ENCODE assay signal across 17 mouse cellular contexts in the genomic region with DNA sequence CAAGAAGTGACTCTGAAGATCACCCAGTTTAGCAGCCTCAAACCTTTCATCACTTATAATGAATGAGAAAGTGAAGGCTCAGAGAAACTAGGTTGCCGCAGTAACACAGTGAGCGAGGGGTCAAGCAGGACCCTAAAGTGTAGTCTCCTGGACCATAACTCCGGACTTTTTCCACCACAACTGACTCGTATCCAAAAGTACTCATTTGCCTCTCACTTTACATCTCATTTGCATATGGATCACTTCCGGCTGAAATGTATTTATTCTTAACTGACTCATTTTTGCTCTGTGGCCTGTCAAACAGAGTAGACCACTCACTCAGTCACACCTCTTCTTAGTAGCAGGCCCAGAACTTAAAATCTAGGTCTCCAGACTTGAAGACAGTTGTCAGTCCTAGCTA.
A peak's percentile ranks its signal among the peaks of the same experiment; 100 is the strongest.
DNase-seq lines count a peak whose midpoint lies in the region; ATAC-seq and TF ChIP-seq lines count a peak whose summit lies in the region.
"Had no signal": no experiment of that assay in that cellular context is flagged by ENCODE, and none has a peak within 500 bp of the region (broad histone marks: within the 10 kb centered on the region; RNA-seq: fewer than 3 reads in every experiment).

No protein-coding gene starts in this region.

- H3K9ac ChIP-seq in heart, embryonic 12.5 days = no peak overlapping the region
- no peak overlapping the region for H3K9ac ChIP-seq in midbrain, embryonic 11.5 days (ENCODE audit: low read length)
- no peak overlapping the region for H3K9ac ChIP-seq in midbrain, embryonic 16.5 days (ENCODE audit: low read depth, low read length)
- H3K9ac ChIP-seq in stomach, postnatal 0 days (ENCODE audit: low read length) = no peak overlapping the region
- H3K9ac ChIP-seq in liver, embryonic 11.5 days (ENCODE audit: low read depth, low read length) = no peak overlapping the region
- H3K9ac ChIP-seq: kidney, embryonic 15.5 days; liver, postnatal 0 days; neural tube, embryonic 15.5 days had no signal

- H3K4me2 ChIP-seq in heart, embryonic 12.5 days = no peak overlapping the region
- H3K4me2 ChIP-seq in midbrain, embryonic 11.5 days = no peak overlapping the region
- no peak overlapping the region for H3K4me2 ChIP-seq in midbrain, embryonic 16.5 days (ENCODE audit: low read length)
- no peak overlapping the region for H3K4me2 ChIP-seq in stomach, postnatal 0 days (replicated peaks; ENCODE audit: low read depth)
- no peak overlapping the region for H3K4me2 ChIP-seq in liver, embryonic 11.5 days
- H3K4me2 ChIP-seq: kidney, embryonic 15.5 days; neural tube, embryonic 15.5 days had no signal

- no peaks in the 10 kb centered on the region for H3K36me3 ChIP-seq in heart, embryonic 12.5 days
- H3K36me3 ChIP-seq in midbrain, embryonic 11.5 days (ENCODE audit: control insufficient read depth, insufficient read depth, low read length) = no peaks in the 10 kb centered on the region
- H3K36me3 ChIP-seq in midbrain, embryonic 16.5 days (ENCODE audit: control insufficient read depth, insufficient read depth, low read length) = no peaks in the 10 kb centered on the region
- no peaks in the 10 kb centered on the region for H3K36me3 ChIP-seq in limb, embryonic 10.5 days
- no peaks in the 10 kb centered on the region for H3K36me3 ChIP-seq in stomach, postnatal 0 days (ENCODE audit: control insufficient read depth, insufficient read depth, low read length)
- no peaks in the 10 kb centered on the region for H3K36me3 ChIP-seq in liver, embryonic 11.5 days (ENCODE audit: control insufficient read depth, insufficient read depth, low read length)
- H3K36me3 ChIP-seq: G1E; kidney, embryonic 15.5 days; neural tube, embryonic 15.5 days had no signal

- no peak for ATAC-seq in heart, embryonic 12.5 days (ENCODE audit: insufficient number of reproducible peaks, low FRiP score)
- no peak for ATAC-seq in midbrain, embryonic 11.5 days (ENCODE audit: low FRiP score)
- no peak for ATAC-seq in midbrain, embryonic 16.5 days
- ATAC-seq in stomach, postnatal 0 days (ENCODE audit: low FRiP score, low TSS enrichment) = no peak
- no peak for ATAC-seq in liver, embryonic 11.5 days (replicated peaks; ENCODE audit: low FRiP score)

- no peak for TF ChIP-seq CTCF in stomach, postnatal 0 days (IDR thresholded peaks at IDR 0.05; ENCODE audit: low read depth)

- TF ChIP-seq EP300 in stomach, postnatal 0 days (optimal IDR thresholded peaks at IDR 0.05) = no peak

- H3K27me3 ChIP-seq in heart, embryonic 12.5 days (replicated peaks) = no peaks in the 10 kb centered on the region
- peaks cover 10% of the 10 kb centered on the region for H3K27me3 ChIP-seq in midbrain, embryonic 11.5 days (ENCODE audit: control insufficient read depth, insufficient read depth, low read length)
- no peaks in the 10 kb centered on the region for H3K27me3 ChIP-seq in midbrain, embryonic 16.5 days (ENCODE audit: control insufficient read depth, insufficient read depth, low read depth, low read length)
- 0 out of 2 replicates have a peak, but pooled peaks cover 10% of the 10 kb centered on the region for H3K27me3 ChIP-seq in limb, embryonic 10.5 days (ENCODE audit: low read depth, poor library complexity, severe bottlenecking)
- H3K27me3 ChIP-seq in stomach, postnatal 0 days (ENCODE audit: control insufficient read depth, insufficient read depth, low read length) = no peaks in the 10 kb centered on the region
- H3K27me3 ChIP-seq in liver, embryonic 11.5 days (replicated peaks; ENCODE audit: control insufficient read depth, insufficient read depth, low read length) = no peaks in the 10 kb centered on the region
- H3K27me3 ChIP-seq: kidney, embryonic 15.5 days had no signal

- peak overlapping the region; percentile 73 for H3K27ac ChIP-seq in heart, embryonic 12.5 days (ENCODE audit: poor library complexity, severe bottlenecking)
- H3K27ac ChIP-seq in midbrain, embryonic 11.5 days (ENCODE audit: low read depth, low read length) = no peak overlapping the region
- H3K27ac ChIP-seq in midbrain, embryonic 16.5 days (ENCODE audit: low read length) = no peak overlapping the region
- peak overlapping the region; percentile 84; the same call in 1 of the 2 replicates for H3K27ac ChIP-seq in limb, embryonic 10.5 days
- 0 out of 2 replicates have a peak overlapping the region, but pooled peaks have one; percentile 13 for H3K27ac ChIP-seq in stomach, postnatal 0 days (replicated peaks)
- H3K27ac ChIP-seq in liver, embryonic 11.5 days (ENCODE audit: low read depth, low read length) = no peak overlapping the region
- H3K27ac ChIP-seq: neural tube, embryonic 15.5 days had no signal

- H3K4me3 ChIP-seq in heart, embryonic 12.5 days = no peak overlapping the region
- H3K4me3 ChIP-seq in midbrain, embryonic 11.5 days (ENCODE audit: low read depth, low read length) = no peak overlapping the region
- no peak overlapping the region for H3K4me3 ChIP-seq in midbrain, embryonic 16.5 days (ENCODE audit: low read depth, low read length)
- H3K4me3 ChIP-seq in limb, embryonic 10.5 days = no peak overlapping the region
- no peak overlapping the region for H3K4me3 ChIP-seq in stomach, postnatal 0 days (ENCODE audit: low read depth, low read length)
- no peak overlapping the region for H3K4me3 ChIP-seq in liver, embryonic 11.5 days (ENCODE audit: low read depth, low read length)
- H3K4me3 ChIP-seq: kidney, embryonic 15.5 days; neural tube, embryonic 15.5 days had no signal

- WGBS in heart, embryonic 12.5 days = 74% methylated on average over 5 of the region's 5 CpGs
- WGBS in midbrain, embryonic 11.5 days = 92% methylated on average over 5 of the region's 5 CpGs
- 86% methylated on average over 5 of the region's 5 CpGs for WGBS in midbrain, embryonic 16.5 days
- 80% methylated on average over 5 of the region's 5 CpGs for WGBS in limb, embryonic 10.5 days
- WGBS in stomach, postnatal 0 days = 84% methylated on average over 5 of the region's 5 CpGs
- 76% methylated on average over 5 of the region's 5 CpGs for WGBS in liver, embryonic 11.5 days

- H3K9me3 ChIP-seq in heart, embryonic 12.5 days (replicated peaks) = no peaks in the 10 kb centered on the region
- no peaks in the 10 kb centered on the region for H3K9me3 ChIP-seq in midbrain, embryonic 11.5 days (ENCODE audit: control insufficient read depth, low read length)
- H3K9me3 ChIP-seq in midbrain, embryonic 16.5 days (replicated peaks; ENCODE audit: control insufficient read depth, low read length, poor library complexity, severe bottlenecking) = no peaks in the 10 kb centered on the region
- no peaks in the 10 kb centered on the region for H3K9me3 ChIP-seq in limb, embryonic 10.5 days (replicated peaks)
- no peaks in the 10 kb centered on the region for H3K9me3 ChIP-seq in stomach, postnatal 0 days (ENCODE audit: control insufficient read depth, low read length)
- no peaks in the 10 kb centered on the region for H3K9me3 ChIP-seq in liver, embryonic 11.5 days (ENCODE audit: control insufficient read depth, low read length)
- H3K9me3 ChIP-seq: G1E; kidney, embryonic 15.5 days; neural tube, embryonic 15.5 days had no signal

- DNase-seq in heart, adult 18-20 months = no peak
- DNase-seq in midbrain, embryonic 11.5 days (ENCODE audit: low spot score, missing footprints) = peak; percentile 77
- no peak for DNase-seq in limb, embryonic 10.5 days (ENCODE audit: low spot score)
- DNase-seq in stomach, postnatal 0 days (ENCODE audit: low spot score) = no peak
- DNase-seq in left cerebral cortex, adult 9 months (ENCODE audit: low spot score in 2 of 2) = no peak
- DNase-seq in liver, embryonic 11.5 days (ENCODE audit: low spot score) = no peak
- DNase-seq: cerebellum, postnatal 14 days; layer of hippocampus, postnatal 36 days; lung, postnatal 36 days; right cerebral cortex, postnatal 25 days; thymus, postnatal 4 days had no signal

- H3K4me1 ChIP-seq in heart, embryonic 12.5 days (replicated peaks) = peaks cover 86% of the 10 kb centered on the region
- peaks cover 10% of the 10 kb centered on the region for H3K4me1 ChIP-seq in midbrain, embryonic 11.5 days (ENCODE audit: control insufficient read depth, insufficient read depth, low read length)
- peaks cover under 1% of the 10 kb centered on the region for H3K4me1 ChIP-seq in midbrain, embryonic 16.5 days (ENCODE audit: control insufficient read depth, insufficient read depth, low read length)
- peaks cover 78% of the 10 kb centered on the region for H3K4me1 ChIP-seq in limb, embryonic 10.5 days
- peaks cover 4% of the 10 kb centered on the region; the same call in 1 of the 2 replicates for H3K4me1 ChIP-seq in stomach, postnatal 0 days (replicated peaks; ENCODE audit: control insufficient read depth, insufficient read depth)
- 0 out of 2 replicates have a peak, but pooled peaks cover 3% of the 10 kb centered on the region for H3K4me1 ChIP-seq in liver, embryonic 11.5 days (replicated peaks; ENCODE audit: control insufficient read depth, insufficient read depth, low read length)

Comparison
In these comparisons a context has a peak if more than half of its experiments do, and no peak if none do; other contexts are left out.
1. H3K27ac ChIP-seq: peak in heart, embryonic 12.5 days (single experiment), limb, embryonic 10.5 days (single experiment) and stomach, postnatal 0 days (single experiment); none in midbrain, embryonic 11.5 days (single experiment), midbrain, embryonic 16.5 days (single experiment) and liver, embryonic 11.5 days (single experiment).